Mouse (Mus musculus) ES-E14 (cell line): ENCODE measurements around the gene Isca1.
"Not testable (repeated sequence)": the region's sequence is repeated elsewhere in the genome, so short reads cannot be mapped to it uniquely, and the experiment has no call there.

ENCODE experiments used
- CHD2 ChIP-seq: IDR thresholded peaks from 2 replicates; pipeline ENCODE4 v1.6.1; 2014; ENCODE audit warnings: mild to moderate bottlenecking, low read depth, low read length, inconsistent platforms
- HCFC1 ChIP-seq: IDR thresholded peaks from 2 replicates; pipeline ENCODE4 v1.6.1; 2012; ENCODE audit warnings: low read length, inconsistent platforms, borderline replicate concordance; ENCODE audit not compliant: insufficient read depth
- MAFK ChIP-seq: IDR thresholded peaks from 2 replicates; pipeline ENCODE4 v1.6.1; 2014; ENCODE audit warnings: mild to moderate bottlenecking, low read depth, low read length, inconsistent platforms; ENCODE audit not compliant: insufficient read depth
- ZC3H11A ChIP-seq: IDR thresholded peaks from 2 replicates; pipeline ENCODE4 v1.6.1; 2012; ENCODE audit warnings: low read depth, mild to moderate bottlenecking, inconsistent platforms, low read length, borderline replicate concordance
- ZNF384 ChIP-seq: IDR thresholded peaks from 2 replicates; pipeline ENCODE4 v1.6.1; 2012; ENCODE audit warnings: low read depth, low read length, inconsistent platforms

- not testable (repeated sequence) for TF ChIP-seq CHD2, HCFC1, ZNF384, MAFK, ZC3H11A
Measured at GRCm38 (mm10) chr13:59718857-59719440, 50.7 kb downstream of the Isca1 start.
